Mouse (Mus musculus) E14TG2a.4 (cell line): Measurements from ENCODE around the gene Col2a1.

Experiments used
- H3K27me3 ChIP-seq: 2 replicates; pipeline ENCODE4 v1.6.1; 2014; ENCODE audit warnings: low read length, control low read depth; ENCODE audit not compliant: insufficient read depth
- H3K36me3 ChIP-seq: 2 replicates; pipeline ENCODE4 v1.6.1; 2014; ENCODE audit warnings: low read length, control low read depth; ENCODE audit not compliant: insufficient read depth
- H3K4me1 ChIP-seq: replicated peaks from 2 replicates; pipeline ENCODE4 v1.6.1; 2014; ENCODE audit warnings: low read depth, low read length, control low read depth
- H3K4me3 ChIP-seq: replicated peaks from 2 replicates; pipeline ENCODE4 v1.5.1; 2014; ENCODE audit warnings: mild to moderate bottlenecking, low read length
- H3K9me3 ChIP-seq: 2 replicates; pipeline ENCODE4 v1.6.1; 2014; ENCODE audit warnings: low read length, control low read depth
- CTCF ChIP-seq: conservative IDR thresholded peaks from 2 replicates; pipeline ENCODE4 v1.5.1; 2014; ENCODE audit warnings: low read length
- NANOG ChIP-seq: IDR thresholded peaks from 2 replicates; pipeline ENCODE4 v1.6.1; 2014; ENCODE audit warnings: borderline replicate concordance, low read length, mixed read lengths
- POU5F1 ChIP-seq: IDR thresholded peaks from 2 replicates; pipeline ENCODE4 v1.6.1; 2014; ENCODE audit warnings: low read length, borderline replicate concordance

Col2a1 gene

DNA sequence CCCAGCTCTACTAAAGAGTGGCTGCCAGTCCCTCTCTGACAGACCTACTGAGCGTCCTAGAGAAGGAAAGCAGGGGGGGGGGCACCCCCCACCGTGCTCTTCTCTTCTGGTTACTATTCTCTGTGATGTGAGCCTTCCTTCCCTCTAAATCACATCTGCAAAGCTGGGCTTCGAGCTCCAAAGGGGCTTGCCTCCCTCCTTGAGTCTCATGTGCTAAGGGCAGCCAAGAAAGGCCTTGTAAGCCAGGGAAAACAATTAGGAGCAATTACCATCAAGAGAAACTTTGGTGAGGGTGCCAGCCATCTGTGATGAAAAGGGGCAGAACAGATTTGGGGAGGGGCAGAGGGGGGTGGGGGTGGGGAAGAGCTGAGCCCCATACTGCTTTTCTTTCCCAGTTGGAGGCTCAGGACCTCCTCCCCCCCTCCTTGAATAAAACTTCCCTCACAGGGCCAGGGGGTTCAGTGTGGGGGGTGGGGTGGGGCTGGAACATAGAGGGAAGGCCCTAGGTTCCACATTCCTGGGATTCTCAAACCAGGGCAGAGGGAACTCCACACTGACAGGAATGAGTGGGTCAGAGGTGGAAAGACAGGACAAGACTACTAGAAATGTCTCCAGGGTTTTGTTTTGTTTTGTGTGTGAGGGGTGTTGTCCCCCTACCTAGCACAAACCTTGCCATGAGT, 30.7 kb upstream of the Col2a1 start:
- TF ChIP-seq NANOG (no peak), POU5F1 (no peak), CTCF (no peak)
- H3K4me3 ChIP-seq = no peak overlapping the region

DNA sequence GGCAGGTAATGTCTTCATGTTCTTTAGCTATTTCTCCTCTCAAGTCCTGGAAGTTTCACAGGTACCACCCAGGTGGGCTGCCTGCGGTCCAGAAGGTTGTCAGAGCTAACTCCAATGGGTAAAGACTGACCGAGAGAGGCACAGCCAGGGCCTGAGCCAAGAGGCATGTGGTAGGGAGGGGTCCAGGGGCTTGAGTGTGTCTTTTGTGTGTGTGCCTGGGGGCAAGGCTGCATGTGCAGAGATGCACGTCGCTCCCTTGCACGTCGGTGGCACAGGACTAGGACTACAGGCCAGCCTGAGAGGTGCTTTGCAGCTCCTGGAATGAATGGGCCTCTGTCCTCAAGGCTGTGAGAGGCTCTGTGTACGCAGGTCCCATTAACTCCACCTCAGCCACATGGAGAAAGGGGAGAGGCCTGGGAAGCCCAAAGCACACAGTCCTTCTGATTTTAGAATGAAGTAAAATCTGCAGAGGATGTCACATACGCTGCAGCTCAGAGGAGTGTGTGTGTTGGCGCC, 28.8 kb upstream of the Col2a1 start:
- H3K4me1 ChIP-seq = peaks cover 22% of the 10 kb centered on the region
- peaks cover 7% of the 10 kb centered on the region for H3K27me3 ChIP-seq
- TF ChIP-seq NANOG (no peak), CTCF (no peak), POU5F1 (no peak)
- H3K4me3 ChIP-seq = no peak overlapping the region
- peaks cover 7% of the 10 kb centered on the region; the same call in 1 of the 2 replicates for H3K36me3 ChIP-seq
- H3K9me3 ChIP-seq = no peaks in the 10 kb centered on the region

More for the DNA sequence above, 30.7 kb upstream of the Col2a1 start:
- Histone ChIP-seq H3K36me3 (peaks cover 22% of the 10 kb centered on the region), H3K27me3 (peaks cover 2% of the 10 kb centered on the region; the same call in 1 of the 2 replicates), H3K9me3 (no peaks in the 10 kb centered on the region), H3K4me1 (peaks cover 22% of the 10 kb centered on the region)

DNA sequence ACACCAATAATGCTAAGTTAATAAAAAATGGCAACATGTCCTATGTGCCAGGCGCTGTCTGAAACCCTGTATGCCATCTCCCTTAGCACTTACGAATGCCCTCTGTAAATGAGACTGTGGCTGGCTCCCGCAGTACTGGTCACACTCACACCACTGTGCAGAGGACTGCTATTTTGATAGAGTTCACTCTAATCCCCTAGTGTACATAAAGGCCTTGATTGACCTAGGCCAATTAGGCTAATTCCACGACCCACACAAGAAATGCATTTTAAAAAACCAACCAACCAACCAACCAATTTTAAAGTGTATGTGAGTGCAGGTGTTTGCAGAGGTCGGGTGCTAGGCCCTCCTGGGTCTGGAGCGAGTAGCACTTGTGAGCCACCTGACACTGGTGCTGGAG, 25.3 kb upstream of the Col2a1 start:
- TF ChIP-seq CTCF = no peak
- no peak for TF ChIP-seq POU5F1
- TF ChIP-seq NANOG = no peak

DNA sequence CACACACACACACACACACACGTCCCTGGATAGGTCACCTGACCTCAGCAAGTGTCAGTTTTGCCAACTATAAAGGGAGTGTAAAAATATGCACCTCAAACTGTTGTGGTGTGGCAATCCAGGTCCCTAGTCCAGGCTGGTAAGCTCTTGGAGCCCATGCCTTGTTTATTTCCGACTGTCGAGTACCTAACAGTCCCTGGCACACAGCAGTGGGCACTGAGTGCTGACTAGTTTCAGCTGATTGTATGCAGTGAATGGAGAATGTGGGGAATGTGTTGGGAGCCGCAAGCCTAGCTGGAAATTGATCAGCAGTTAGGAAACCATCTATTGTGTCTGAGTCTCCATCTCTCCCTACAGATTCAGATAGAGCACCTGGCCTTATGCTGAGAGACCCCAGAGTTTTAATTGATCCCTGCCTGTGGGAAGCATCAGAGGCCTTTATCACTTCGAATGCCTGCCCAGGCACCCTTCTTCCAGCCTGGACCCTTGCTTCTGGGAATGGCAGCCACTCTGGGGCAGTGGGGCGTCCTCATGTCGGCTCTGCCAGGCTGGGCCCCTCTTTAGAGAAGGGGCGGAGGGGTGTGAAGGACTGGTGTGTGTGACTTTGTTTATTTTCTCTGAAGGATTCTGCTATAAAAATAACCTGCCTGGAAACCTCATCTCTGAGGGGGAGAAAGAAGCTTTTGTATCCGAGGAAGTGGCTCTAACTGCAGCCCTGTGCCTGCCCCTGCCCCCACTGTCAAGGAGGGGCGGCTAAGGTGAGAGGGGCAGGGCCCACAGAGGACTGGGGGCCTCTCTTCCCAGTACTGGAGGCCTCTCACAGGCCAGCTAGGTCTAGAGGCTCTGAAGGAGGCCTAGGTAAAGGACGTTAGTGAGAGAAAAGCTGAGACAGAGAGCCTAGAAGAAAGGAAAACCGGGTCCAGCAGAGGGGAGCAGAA, 22.7 kb upstream of the Col2a1 start:
- no peaks in the 10 kb centered on the region for H3K9me3 ChIP-seq

More for the DNA sequence above, 25.3 kb upstream of the Col2a1 start:
- no peak overlapping the region for H3K4me3 ChIP-seq
- H3K27me3 ChIP-seq = peaks cover 32% of the 10 kb centered on the region
- H3K4me1 ChIP-seq = peaks cover 11% of the 10 kb centered on the region
- H3K36me3 ChIP-seq = no peaks in the 10 kb centered on the region
- H3K9me3 ChIP-seq = no peaks in the 10 kb centered on the region

DNA sequence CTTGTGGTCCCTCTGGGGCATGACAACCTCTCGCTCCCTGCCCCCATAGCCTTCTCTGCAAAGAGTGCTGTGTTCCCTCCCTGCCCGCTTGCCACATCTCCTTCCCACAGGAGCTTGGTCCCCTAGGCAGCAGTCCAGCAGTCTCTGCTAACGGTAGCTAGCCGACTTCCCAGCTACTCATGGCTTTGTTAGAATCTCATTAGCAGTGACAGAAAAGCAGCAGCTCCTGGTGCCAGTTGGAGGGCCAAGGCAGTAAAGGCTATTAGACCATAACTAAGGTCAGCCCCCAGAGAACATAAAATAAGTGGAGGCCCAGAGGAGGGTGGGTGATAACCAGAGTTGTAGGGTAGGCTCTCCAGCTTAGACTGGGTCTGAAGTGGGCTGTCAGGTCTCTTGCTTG, 21.1 kb upstream of the Col2a1 start:
- TF ChIP-seq CTCF (no peak), NANOG (no peak), POU5F1 (no peak)
- no peak overlapping the region for H3K4me3 ChIP-seq
- peaks cover 45% of the 10 kb centered on the region for H3K27me3 ChIP-seq
- peaks cover 7% of the 10 kb centered on the region for H3K4me1 ChIP-seq
- no peaks in the 10 kb centered on the region for H3K9me3 ChIP-seq
- H3K36me3 ChIP-seq = no peaks in the 10 kb centered on the region

More for the DNA sequence above, 22.7 kb upstream of the Col2a1 start:
- no peaks in the 10 kb centered on the region for H3K36me3 ChIP-seq
- peaks cover 7% of the 10 kb centered on the region for H3K4me1 ChIP-seq
- TF ChIP-seq POU5F1 = no peak
- no peak for TF ChIP-seq NANOG
- no peak for TF ChIP-seq CTCF
- H3K27me3 ChIP-seq = peaks cover 39% of the 10 kb centered on the region
- no peak overlapping the region for H3K4me3 ChIP-seq

DNA sequence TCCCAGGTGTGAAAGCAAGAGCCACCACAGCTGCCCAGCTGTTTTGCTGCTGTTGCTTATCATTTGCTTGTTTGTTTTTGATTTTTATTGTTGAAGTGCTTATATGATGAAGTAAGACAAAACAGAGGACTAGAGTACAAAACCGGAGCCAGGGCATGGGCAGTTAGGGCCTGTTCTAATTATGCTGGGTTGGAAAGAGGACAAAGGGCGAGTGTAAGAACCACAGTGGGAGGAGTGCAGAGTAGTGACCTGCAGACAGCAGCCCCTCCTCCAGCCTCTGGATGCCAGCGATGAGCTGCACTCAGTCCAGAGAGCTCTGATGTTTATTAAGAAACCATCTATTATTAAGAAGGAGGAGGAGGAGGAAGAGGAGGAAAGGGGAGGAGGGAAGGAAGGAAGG, 18.6 kb upstream of the Col2a1 start:
- TF ChIP-seq CTCF (no peak), NANOG (no peak), POU5F1 (no peak)
- peaks cover 39% of the 10 kb centered on the region for H3K27me3 ChIP-seq
- no peaks in the 10 kb centered on the region for H3K36me3 ChIP-seq
- H3K9me3 ChIP-seq = no peaks in the 10 kb centered on the region
- peaks cover 12% of the 10 kb centered on the region for H3K4me1 ChIP-seq
- no peak overlapping the region for H3K4me3 ChIP-seq

DNA sequence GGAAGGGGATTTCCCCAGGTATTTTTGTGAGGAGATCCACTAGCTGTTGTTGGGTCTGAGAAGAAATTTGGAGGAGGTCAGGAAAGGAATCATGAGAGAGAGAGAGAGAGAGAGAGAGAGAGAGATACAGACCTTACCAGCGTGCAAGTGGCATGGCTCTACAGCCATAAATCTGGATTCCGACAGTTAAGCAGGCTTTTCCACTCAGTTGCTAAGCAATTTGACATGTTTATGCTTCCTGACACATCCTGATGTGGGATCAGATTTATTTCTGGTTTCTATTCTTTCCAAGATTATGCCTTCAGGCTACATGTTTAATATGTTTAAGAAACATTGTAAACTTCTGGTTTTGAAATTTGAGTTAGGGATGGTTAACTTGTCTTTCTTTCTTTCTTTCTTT, 17.4 kb upstream of the Col2a1 start:
- no peak for TF ChIP-seq POU5F1
- no peak for TF ChIP-seq NANOG
- TF ChIP-seq CTCF = no peak
- Histone ChIP-seq H3K36me3 (no peaks in the 10 kb centered on the region), H3K27me3 (peaks cover 28% of the 10 kb centered on the region), H3K4me3 (no peak overlapping the region), H3K4me1 (peaks cover 17% of the 10 kb centered on the region), H3K9me3 (no peaks in the 10 kb centered on the region)

DNA sequence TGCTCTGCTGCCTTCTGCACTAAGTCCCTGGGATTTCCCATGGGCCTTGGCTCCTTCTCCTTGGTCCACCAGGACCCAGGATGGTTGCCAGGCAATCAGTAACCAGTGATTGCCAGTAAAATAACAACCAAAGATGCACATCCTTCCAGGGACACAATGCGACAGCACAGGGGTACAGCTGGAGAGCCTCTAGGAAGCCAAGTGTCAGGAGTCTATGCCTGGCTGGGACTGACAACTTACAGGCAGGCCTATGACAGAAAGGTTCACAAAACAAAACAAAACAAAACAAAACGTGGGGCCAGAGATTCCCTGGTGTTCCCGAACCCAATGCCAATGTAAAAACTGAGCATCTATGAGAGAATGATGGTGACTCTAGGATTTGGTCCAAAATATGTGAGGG, 14.6 kb upstream of the Col2a1 start:
- Histone ChIP-seq H3K27me3 (peaks cover 23% of the 10 kb centered on the region), H3K9me3 (no peaks in the 10 kb centered on the region), H3K36me3 (no peaks in the 10 kb centered on the region), H3K4me3 (no peak overlapping the region), H3K4me1 (peaks cover 44% of the 10 kb centered on the region)
- TF ChIP-seq POU5F1 = no peak
- no peak for TF ChIP-seq NANOG
- TF ChIP-seq CTCF = no peak
